Mouse (Mus musculus) brain, adult 10 weeks (tissue): ENCODE measurements around the gene Zcrb1. TPM values are rescaled to one million over a fixed set of nuclear protein-coding genes. Genes with fewer than 3 reads are reported as not detected.

Source experiments
- polyA plus RNA-seq: library from polyadenylated mRNA; stranded (reverse); fragments of 350-450 nt; fragmentation: Illumina TruSeq; extraction: RNeasy Lipid Tissue Mini Kit (QIAGEN cat#74804); gene quantifications from one replicate; pipeline ENCODE4 v1.2.3, GENCODE M21; 2015; ENCODE audit warnings: low read depth, low replicate concordance

Gene Zcrb1
- polyA plus RNA-seq, result 158 TPM

DNA sequence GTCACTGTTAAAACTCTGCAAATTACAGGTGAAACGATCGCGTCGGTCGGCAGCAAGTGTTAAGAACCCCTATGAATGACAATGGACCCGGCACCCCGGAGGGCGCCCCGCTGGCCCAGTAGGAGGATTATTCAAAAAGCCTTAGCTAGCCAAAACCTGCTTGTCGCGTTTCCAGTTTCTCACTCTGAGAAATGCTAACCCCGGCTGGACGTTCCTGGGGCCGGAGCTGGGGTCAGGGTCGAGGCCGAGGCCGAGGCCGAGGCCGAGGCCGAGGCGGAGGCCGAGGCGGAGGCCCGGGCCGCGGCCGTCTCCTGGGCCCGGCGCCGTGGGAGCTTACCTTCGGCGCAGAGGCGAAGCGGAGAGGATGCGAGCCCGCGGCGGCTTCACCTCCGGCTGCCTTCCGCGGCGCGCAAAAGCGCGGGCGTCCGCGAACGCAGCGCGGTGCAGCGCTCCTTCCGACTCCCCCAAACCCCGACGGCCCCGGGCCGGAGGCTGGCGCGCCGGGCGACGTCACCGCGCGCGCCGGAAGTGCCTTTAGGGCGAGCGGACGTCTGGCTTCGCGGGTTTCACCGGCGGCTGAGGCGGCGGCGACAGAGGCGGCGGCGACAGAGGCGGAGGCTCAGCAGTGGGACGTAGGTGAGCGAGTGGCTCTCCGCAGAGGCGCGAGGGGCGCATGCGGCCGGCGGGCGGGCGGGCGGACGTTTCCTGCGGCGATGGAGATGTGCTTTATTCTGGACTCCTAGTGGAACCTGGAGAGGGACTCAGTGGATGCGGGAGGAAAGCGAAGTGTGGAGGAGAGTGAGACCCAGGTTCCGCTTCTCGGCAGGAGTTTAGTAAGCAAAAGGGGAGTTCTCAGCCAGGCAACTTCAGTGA lies at the start of gene Zcrb1, which contains the start of gene Pphln1:
Zcrb1 (minus strand) TSS at position 509 of the 873 bp plus-strand sequence.
Pphln1 (plus strand) TSS at position 525 of the 873 bp plus-strand sequence.

GRCm38 (mm10) chr15:93336925-93337761 lies 61.0 kb downstream of the Zcrb1 start, which contains the start of gene Yaf2:
Gene Yaf2 (minus strand): TSS chr15:93336935.

Other genes starting within 250 kb of the Zcrb1 start
- 6.2 TPM for gene Gxylt1, start 123.2 kb downstream of the Zcrb1 start, polyA plus RNA-seq
- 156 TPM for gene Yaf2, start 61.4 kb downstream of the Zcrb1 start, polyA plus RNA-seq
- 37.4 TPM for gene Pphln1, start within 50 bp of the Zcrb1 start, polyA plus RNA-seq
- 49.7 TPM for gene Prickle1, start 197.6 kb upstream of the Zcrb1 start, polyA plus RNA-seq